25 mouse cellular contexts compared by ENCODE assay signal in genomic region chr7:109176688-109177087, GRCm38 (mm10). TPM values are rescaled to one million over a fixed set of nuclear protein-coding genes. Genes with fewer than 3 reads are reported as not detected.
DNase-seq lines count a peak whose midpoint lies in the region; ATAC-seq and TF ChIP-seq lines count a peak whose summit lies in the region.
"Had no signal": no experiment of that assay in that cellular context is flagged by ENCODE, and none has a peak within 500 bp of the region (broad histone marks: within the 10 kb centered on the region; RNA-seq: fewer than 3 reads in every experiment).

No protein-coding gene starts in this region.

- H3K27ac ChIP-seq in midbrain, embryonic 12.5 days (replicated peaks), result peak overlapping the region; percentile 73; the same call in 1 of the 2 replicates
- H3K27ac ChIP-seq in midbrain, embryonic 11.5 days (ENCODE audit: low read depth, low read length), result no peak overlapping the region
- H3K27ac ChIP-seq in forebrain, embryonic 12.5 days, result peak overlapping the region; percentile 9; the same call in 1 of the 2 replicates
- H3K27ac ChIP-seq in forebrain, postnatal 0 days (ENCODE audit: low read depth, low read length), result no peak overlapping the region
- no peak overlapping the region for H3K27ac ChIP-seq in intestine, postnatal 0 days (ENCODE audit: low read depth, low read length)
- H3K27ac ChIP-seq: gastrocnemius, adult 2 months; heart, embryonic 13.5 days; limb, embryonic 13.5 days; lung, embryonic 15.5 days had no signal

- TF ChIP-seq CTCF in forebrain, postnatal 0 days (IDR thresholded peaks at IDR 0.05; ENCODE audit: low read depth), result no peak
- TF ChIP-seq CTCF in intestine, postnatal 0 days (IDR thresholded peaks at IDR 0.05; ENCODE audit: low read depth), result no peak

- no peak for DNase-seq in midbrain, embryonic 11.5 days (ENCODE audit: low spot score, missing footprints)
- peak; percentile 38 for DNase-seq in forebrain, postnatal 0 days
- DNase-seq in thymus, postnatal 14 days, result no peak
- DNase-seq: adrenal gland, adult 8-10 months; B cell, adult 2 months; cerebellum, adult 11 months; cerebellum, adult 9-10 months; cerebellum, postnatal 36 days; gastrocnemius, adult 2 months; gastrocnemius, postnatal 36 days; heart, postnatal 10 days; kidney, adult 18-20 months; kidney, postnatal 36 days; lung, postnatal 36 days; thymus, adult 2 months; thymus, postnatal 4 days had no signal

- no peak for ATAC-seq in midbrain, embryonic 12.5 days (ENCODE audit: low FRiP score, low read depth)
- no peak for ATAC-seq in midbrain, embryonic 11.5 days (ENCODE audit: low FRiP score)
- ATAC-seq in forebrain, embryonic 12.5 days (ENCODE audit: low FRiP score), result peak; percentile 3; the same call in 1 of the 2 replicates
- ATAC-seq in forebrain, postnatal 0 days, result peak; percentile 36; the same call in 1 of the 2 replicates
- ATAC-seq in intestine, postnatal 0 days, result no peak
- no peak for ATAC-seq in granulocyte monocyte progenitor cell, adult 5-6 weeks (replicated peaks; ENCODE audit: poor library complexity, severe bottlenecking)
- ATAC-seq: activated CD4-positive, CD25-positive, alpha-beta regulatory T cell, adult 4 months had no signal

- H3K27me3 ChIP-seq in midbrain, embryonic 12.5 days, result peaks cover 31% of the 10 kb centered on the region
- H3K27me3 ChIP-seq in midbrain, embryonic 11.5 days (ENCODE audit: control insufficient read depth, insufficient read depth, low read length), result peaks cover 5% of the 10 kb centered on the region
- H3K27me3 ChIP-seq in forebrain, embryonic 12.5 days, result peaks cover 73% of the 10 kb centered on the region
- H3K27me3 ChIP-seq in forebrain, postnatal 0 days (ENCODE audit: insufficient read depth, low read length), result no peaks in the 10 kb centered on the region
- H3K27me3 ChIP-seq in intestine, postnatal 0 days (replicated peaks; ENCODE audit: control insufficient read depth, insufficient read depth, low read length), result peaks cover 31% of the 10 kb centered on the region

- peaks cover 54% of the 10 kb centered on the region for H3K4me1 ChIP-seq in midbrain, embryonic 12.5 days
- H3K4me1 ChIP-seq in midbrain, embryonic 11.5 days (ENCODE audit: control insufficient read depth, insufficient read depth, low read length), result peaks cover 41% of the 10 kb centered on the region
- peaks cover 55% of the 10 kb centered on the region for H3K4me1 ChIP-seq in forebrain, embryonic 12.5 days
- H3K4me1 ChIP-seq in forebrain, postnatal 0 days (ENCODE audit: insufficient read depth), result peaks cover 6% of the 10 kb centered on the region
- 0 out of 2 replicates have a peak, but pooled peaks cover 5% of the 10 kb centered on the region for H3K4me1 ChIP-seq in intestine, postnatal 0 days (replicated peaks; ENCODE audit: control insufficient read depth, insufficient read depth, low read length)

- no peaks in the 10 kb centered on the region for H3K36me3 ChIP-seq in midbrain, embryonic 12.5 days
- H3K36me3 ChIP-seq in midbrain, embryonic 11.5 days (ENCODE audit: control insufficient read depth, insufficient read depth, low read length), result no peaks in the 10 kb centered on the region
- H3K36me3 ChIP-seq in forebrain, embryonic 12.5 days (replicated peaks), result no peaks in the 10 kb centered on the region
- no peaks in the 10 kb centered on the region for H3K36me3 ChIP-seq in forebrain, postnatal 0 days (ENCODE audit: insufficient read depth)
- no peaks in the 10 kb centered on the region for H3K36me3 ChIP-seq in intestine, postnatal 0 days (ENCODE audit: control insufficient read depth, insufficient read depth)
- H3K36me3 ChIP-seq: heart, embryonic 13.5 days; limb, embryonic 13.5 days; lung, embryonic 15.5 days had no signal

- H3K4me3 ChIP-seq in midbrain, embryonic 12.5 days, result no peak overlapping the region
- H3K4me3 ChIP-seq in midbrain, embryonic 11.5 days (ENCODE audit: low read depth, low read length), result no peak overlapping the region
- no peak overlapping the region for H3K4me3 ChIP-seq in forebrain, embryonic 12.5 days (replicated peaks)
- no peak overlapping the region for H3K4me3 ChIP-seq in forebrain, postnatal 0 days (ENCODE audit: low read depth, low read length)
- no peak overlapping the region for H3K4me3 ChIP-seq in intestine, postnatal 0 days (ENCODE audit: low read depth, low read length)
- H3K4me3 ChIP-seq: gastrocnemius, adult 2 months; heart, embryonic 13.5 days; limb, embryonic 13.5 days; lung, embryonic 15.5 days had no signal

- no peak overlapping the region for H3K9ac ChIP-seq in midbrain, embryonic 12.5 days (replicated peaks)
- H3K9ac ChIP-seq in midbrain, embryonic 11.5 days (ENCODE audit: low read length), result no peak overlapping the region
- no peak overlapping the region for H3K9ac ChIP-seq in forebrain, embryonic 12.5 days
- H3K9ac ChIP-seq in forebrain, postnatal 0 days, result no peak overlapping the region
- H3K9ac ChIP-seq in intestine, postnatal 0 days (ENCODE audit: low read depth, low read length), result no peak overlapping the region
- H3K9ac ChIP-seq: heart, embryonic 13.5 days; limb, embryonic 13.5 days; lung, embryonic 15.5 days had no signal

- no peaks in the 10 kb centered on the region for H3K9me3 ChIP-seq in midbrain, embryonic 12.5 days
- H3K9me3 ChIP-seq in midbrain, embryonic 11.5 days (ENCODE audit: control insufficient read depth, low read length), result no peaks in the 10 kb centered on the region
- no peaks in the 10 kb centered on the region for H3K9me3 ChIP-seq in forebrain, embryonic 12.5 days
- no peaks in the 10 kb centered on the region for H3K9me3 ChIP-seq in forebrain, postnatal 0 days (ENCODE audit: low read length)
- H3K9me3 ChIP-seq in intestine, postnatal 0 days (ENCODE audit: control insufficient read depth), result no peaks in the 10 kb centered on the region
- H3K9me3 ChIP-seq: heart, embryonic 13.5 days; limb, embryonic 13.5 days; lung, embryonic 15.5 days had no signal

- H3K4me2 ChIP-seq in midbrain, embryonic 12.5 days (replicated peaks), result peak overlapping the region; percentile 80; the same call in 1 of the 2 replicates
- no peak overlapping the region for H3K4me2 ChIP-seq in midbrain, embryonic 11.5 days
- H3K4me2 ChIP-seq in forebrain, embryonic 12.5 days, result peak overlapping the region; percentile 96; the same call in 1 of the 2 replicates
- H3K4me2 ChIP-seq in forebrain, postnatal 0 days (ENCODE audit: low read depth), result no peak overlapping the region
- H3K4me2 ChIP-seq in intestine, postnatal 0 days (replicated peaks; ENCODE audit: low read depth), result no peak overlapping the region
- H3K4me2 ChIP-seq: heart, embryonic 13.5 days; liver, embryonic 11.5 days; lung, embryonic 15.5 days had no signal

- 49% methylated on average over 3 of the region's 3 CpGs for WGBS in midbrain, embryonic 12.5 days
- WGBS in midbrain, embryonic 11.5 days, result 48% methylated on average over 3 of the region's 3 CpGs
- WGBS in forebrain, embryonic 12.5 days, result 11% methylated on average over 3 of the region's 3 CpGs
- 8% methylated on average over 3 of the region's 3 CpGs for WGBS in forebrain, postnatal 0 days
- WGBS in intestine, postnatal 0 days, result 80% methylated on average over 3 of the region's 3 CpGs

RNA-seq across cellular contexts. Expression of gene Lmo1, which starts 1.7 kb away (rescaled TPM):
- 149 and 177 TPM in 2 replicates for polyA plus RNA-seq in midbrain, embryonic 12.5 days (2016; fragmentation: Nextera tagmentation; extraction: Ambion mirVana)
- polyA plus RNA-seq in midbrain, embryonic 11.5 days (2014; fragmentation: Nextera tagmentation; extraction: Ambion mirVana), result 117 and 124 TPM in 2 replicates
- polyA plus RNA-seq in forebrain, embryonic 12.5 days (2016; fragmentation: Nextera tagmentation; extraction: Ambion mirVana), result 90.6 and 119 TPM in 2 replicates
- total RNA-seq in forebrain, postnatal 0 days (2014; rRNA removed), result 59.4 and 75.5 TPM in 2 replicates
- polyA plus RNA-seq in forebrain, postnatal 0 days (2015; fragmentation: Nextera tagmentation; extraction: Ambion mirVana), result 84.0 and 86.5 TPM in 2 replicates
- 2.3 and 2.9 TPM in 2 replicates for polyA plus RNA-seq in intestine, postnatal 0 days (2015; fragmentation: Nextera tagmentation; extraction: Ambion mirVana)
- total RNA-seq in granulocyte monocyte progenitor cell, adult 5-6 weeks (2014; fragmentation: Nextera tagmentation), result 23.7 and 33.5 TPM in 2 replicates
- 7.1 and 9.4 TPM in 2 replicates for total RNA-seq in granulocyte monocyte progenitor cell, adult 5-6 weeks (2017)
- polyA plus RNA-seq: activated CD4-positive, CD25-positive, alpha-beta regulatory T cell, adult 4 months had no signal

Comparison
In these comparisons a context has a peak if more than half of its experiments do, and no peak if none do; other contexts are left out.
1. H3K27ac ChIP-seq: peak in midbrain, embryonic 12.5 days (single experiment) and forebrain, embryonic 12.5 days (single experiment); none in midbrain, embryonic 11.5 days (single experiment), forebrain, postnatal 0 days (single experiment) and intestine, postnatal 0 days (single experiment).
2. H3K4me2 ChIP-seq: peak in midbrain, embryonic 12.5 days (single experiment) and forebrain, embryonic 12.5 days (single experiment); none in midbrain, embryonic 11.5 days (single experiment), forebrain, postnatal 0 days (single experiment) and intestine, postnatal 0 days (single experiment).
3. ATAC-seq: peak in forebrain, embryonic 12.5 days (single experiment) and forebrain, postnatal 0 days (single experiment); none in midbrain, embryonic 12.5 days (single experiment), midbrain, embryonic 11.5 days (single experiment), intestine, postnatal 0 days (single experiment) and granulocyte monocyte progenitor cell, adult 5-6 weeks (single experiment).
4. RNA of gene Lmo1, which starts 1.7 kb away (polyA plus RNA-seq): 149 to 177 TPM in midbrain, embryonic 12.5 days, 117 to 124 TPM in midbrain, embryonic 11.5 days, 90.6 to 119 TPM in forebrain, embryonic 12.5 days and 84.0 to 86.5 TPM in forebrain, postnatal 0 days; 2.3 to 2.9 TPM in intestine, postnatal 0 days; every median in the first group is over 10 times any median in the second.